Mouse (Mus musculus): ENCODE results near the gene Ggta1.

GRCm38 (mm10) chr2:35509343-35509667 is 46.3 kb upstream of the Ggta1 start:
- TF ChIP-seq CTCF (IDR thresholded peaks at IDR 0.05; ENCODE audit: borderline replicate concordance, extremely low read depth, insufficient read depth, insufficient read length) (no peak), POLR2A (IDR thresholded peaks at IDR 0.05; ENCODE audit: borderline replicate concordance, extremely low read depth, insufficient read depth, insufficient read length, poor library complexity, severe bottlenecking) (no peak)

All from brain, embryonic 14.5 days (tissue).